Mouse (Mus musculus) left cerebral cortex, postnatal 10 days (tissue): ENCODE results near the gene Pp2d1. TPM values are rescaled to one million over a fixed set of nuclear protein-coding genes. Genes with fewer than 3 reads are reported as not detected.
"Not testable (repeated sequence)": the region's sequence is repeated elsewhere in the genome, so short reads cannot be mapped to it uniquely, and the experiment has no call there.

ENCODE experiments used
- DNase-seq, 2 experiments: peaks; one replicate each; pipeline ENCODE4 v3.0.0; 2021 to 2022; ENCODE audit warnings: low spot score in 2 of 2, mixed read lengths in 1 of 2; ENCODE audit errors: extremely low spot score in 1 of 2
- intact Hi-C: fragments of 180-260 bp; cut with DNase I; formaldehyde crosslinking; loops from one replicate; pipeline ENCODE4 v1.15.1; 2025
- total RNA-seq, 2 experiments: library from RNA; stranded (reverse); gene quantifications; 2 replicates each; pipeline ENCODE4 v1.2.3; 2021

The Pp2d1 gene
- not detected for total RNA-seq

- intact Hi-C loops, DNase-seq: not testable (repeated sequence)
Measured at GRCm38 (mm10) chr17:53539351-53539750, at the start of gene Pp2d1. Gene Pp2d1, minus strand, starts transcription at chr17:53539451.

- intact Hi-C loops, result no loop called here
- DNase-seq, result no peak
Measured at GRCm38 (mm10) chr17:53588097-53588855, 49.0 kb upstream of the Pp2d1 start.

- peak; percentile 80 to 83 for DNase-seq
- intact Hi-C loops, result no loop called here
Measured at GRCm38 (mm10) chr17:53587074-53587851, 48.0 kb upstream of the Pp2d1 start.

GRCm38 (mm10) chr17:53583846-53584579, 44.8 kb upstream of the Pp2d1 start:
- intact Hi-C loops, result no loop called here
- DNase-seq, result no peak

- no peak for DNase-seq
- intact Hi-C loops, result no loop called here
Measured at GRCm38 (mm10) chr17:53582805-53583204, 43.6 kb upstream of the Pp2d1 start.

GRCm38 (mm10) chr17:53582026-53582585, 42.9 kb upstream of the Pp2d1 start:
- intact Hi-C loops, result no loop called here

GRCm38 (mm10) chr17:53580237-53580636, 41.0 kb upstream of the Pp2d1 start:
- no peak for DNase-seq
- intact Hi-C loops, result no loop called here

More at GRCm38 (mm10) chr17:53582026-53582585, 42.9 kb upstream of the Pp2d1 start:
- DNase-seq, result no peak

GRCm38 (mm10) chr17:53579612-53580011, 40.4 kb upstream of the Pp2d1 start:
- intact Hi-C loops, result no loop called here
- DNase-seq, result no peak

- intact Hi-C loops, result no loop called here
- DNase-seq, result no peak
Measured at GRCm38 (mm10) chr17:53578776-53579175, 39.5 kb upstream of the Pp2d1 start.

- DNase-seq, result no peak
- intact Hi-C loops, result no loop called here
Measured at GRCm38 (mm10) chr17:53578249-53578648, 39.0 kb upstream of the Pp2d1 start.

- DNase-seq, result no peak
Measured at GRCm38 (mm10) chr17:53577754-53578153, 38.5 kb upstream of the Pp2d1 start.

GRCm38 (mm10) chr17:53577151-53577550, 37.9 kb upstream of the Pp2d1 start:
- intact Hi-C loops, result no loop called here

More at GRCm38 (mm10) chr17:53577754-53578153, 38.5 kb upstream of the Pp2d1 start:
- intact Hi-C loops, result no loop called here

GRCm38 (mm10) chr17:53573019-53573556, 33.8 kb upstream of the Pp2d1 start:
- DNase-seq, result no peak
- intact Hi-C loops, result no loop called here

More at GRCm38 (mm10) chr17:53577151-53577550, 37.9 kb upstream of the Pp2d1 start:
- no peak for DNase-seq

- DNase-seq, intact Hi-C loops: not testable (repeated sequence)
Measured at GRCm38 (mm10) chr17:53570932-53571331, 31.7 kb upstream of the Pp2d1 start.

GRCm38 (mm10) chr17:53570361-53570875, 31.2 kb upstream of the Pp2d1 start:
- DNase-seq, result no peak
- intact Hi-C loops, result no loop called here

GRCm38 (mm10) chr17:53569829-53570228, 30.6 kb upstream of the Pp2d1 start:
- DNase-seq, result peak in 1 of 2 experiments; percentile 82
- intact Hi-C loops, result no loop called here

- no peak for DNase-seq
- intact Hi-C loops, result no loop called here
Measured at GRCm38 (mm10) chr17:53568734-53569386, 29.6 kb upstream of the Pp2d1 start.

- intact Hi-C loops, result no loop called here
Measured at GRCm38 (mm10) chr17:53568118-53568517, 28.9 kb upstream of the Pp2d1 start.

More at GRCm38 (mm10) chr17:53568118-53568517, 28.9 kb upstream of the Pp2d1 start:
- peak in 1 of 2 experiments; percentile 85 for DNase-seq
